Mouse (Mus musculus) CH12.LX (cell line): Measurements from ENCODE around the gene Adap1. TPM values are rescaled to one million over a fixed set of nuclear protein-coding genes. Genes with fewer than 3 reads are reported as not detected.
A peak's percentile ranks its signal among the peaks of the same experiment; 100 is the strongest.

Experiments
- DNase-seq: peaks from one replicate; pipeline ENCODE4 v3.0.0-alpha.2; 2013; ENCODE audit errors: extremely low read depth
- H3K27ac ChIP-seq: 2 replicates; pipeline ENCODE4 v1.5.1; 2012; ENCODE audit warnings: low read depth, mild to moderate bottlenecking, control low read depth, moderate library complexity; ENCODE audit not compliant: insufficient read depth
- H3K27me3 ChIP-seq: replicated peaks from 2 replicates; pipeline ENCODE3; 2012; ENCODE audit warnings: inconsistent platforms
- H3K36me3 ChIP-seq, 2 experiments: replicated peaks in 1 of 2; 2 replicates each; pipeline versions ENCODE3 to v1.6.1; 2012; ENCODE audit warnings: inconsistent platforms in 1 of 2, low read length in 1 of 2, mild to moderate bottlenecking in 1 of 2, mixed read lengths in 1 of 2, moderate library complexity in 1 of 2; ENCODE audit not compliant: control insufficient read depth in 1 of 2, insufficient read depth in 1 of 2
- H3K4me1 ChIP-seq, 2 experiments: 2 replicates each; pipeline ENCODE4 v1.6.1; 2012; ENCODE audit warnings: inconsistent platforms in 1 of 2, moderate library complexity in 1 of 2; ENCODE audit not compliant: insufficient read depth in 2 of 2, control insufficient read depth in 1 of 2
- H3K4me2 ChIP-seq: 2 replicates; pipeline ENCODE4 v1.6.1; 2012; ENCODE audit warnings: low read depth, mild to moderate bottlenecking, control low read depth; ENCODE audit not compliant: poor library complexity, insufficient read depth, severe bottlenecking
- H3K4me3 ChIP-seq, 3 experiments: fragments of 150-350 bp in 1 of 3; sonication (generic) in 1 of 3; replicated peaks in 1 of 3; 2 replicates each; pipeline versions ENCODE3 to v1.5.1; 2011 to 2012; ENCODE audit warnings: low read depth in 2 of 3, low read length in 2 of 3, mild to moderate bottlenecking in 2 of 3, moderate library complexity in 2 of 3, control low read depth in 1 of 3, improper control_type of control experiment in 1 of 3, inconsistent platforms in 1 of 3, mixed read lengths in 1 of 3; ENCODE audit not compliant: poor library complexity in 1 of 3
- H3K79me2 ChIP-seq: replicated peaks from 2 replicates; pipeline ENCODE4 v1.6.1; 2012; ENCODE audit warnings: mild to moderate bottlenecking, moderate library complexity; ENCODE audit not compliant: control insufficient read depth, poor library complexity, insufficient read depth, severe bottlenecking; ENCODE audit errors: extremely low read depth
- H3K9ac ChIP-seq: 2 replicates; pipeline ENCODE4 v1.6.1; 2012; ENCODE audit warnings: low read depth, mild to moderate bottlenecking, control low read depth, moderate library complexity; ENCODE audit not compliant: insufficient read depth
- H3K9me3 ChIP-seq: replicated peaks from 2 replicates; pipeline ENCODE3; 2012; ENCODE audit warnings: low read length, inconsistent platforms, mixed read lengths
- BHLHE40 ChIP-seq: IDR thresholded peaks from 2 replicates; pipeline ENCODE4 v1.6.1; 2011; ENCODE audit warnings: mild to moderate bottlenecking, low read depth, low read length, improper control_type of control experiment
- CHD1 ChIP-seq: IDR thresholded peaks from 2 replicates; pipeline ENCODE4 v1.6.1; 2012; ENCODE audit warnings: low read depth, low read length, improper control_type of control experiment, inconsistent platforms
- CHD2 ChIP-seq: IDR thresholded peaks from 2 replicates; pipeline ENCODE4 v1.6.1; 2011; ENCODE audit warnings: low read length, improper control_type of control experiment
- EP300 ChIP-seq: IDR thresholded peaks from 2 replicates; pipeline ENCODE4 v1.6.1; 2011; ENCODE audit warnings: low read length, improper control_type of control experiment
- GABPA ChIP-seq: IDR thresholded peaks from 2 replicates; pipeline ENCODE4 v1.6.1; 2012; ENCODE audit warnings: low read depth, low read length, improper control_type of control experiment, inconsistent platforms; ENCODE audit not compliant: insufficient replicate concordance
- HCFC1 ChIP-seq: IDR thresholded peaks from 2 replicates; pipeline ENCODE4 v1.6.1; 2012; ENCODE audit warnings: low read depth, mild to moderate bottlenecking, inconsistent platforms, low read length, improper control_type of control experiment
- IRF4 ChIP-seq: IDR thresholded peaks from 2 replicates; pipeline ENCODE4 v1.6.1; 2014; ENCODE audit warnings: low read depth, mild to moderate bottlenecking, inconsistent platforms, low read length, improper control_type of control experiment
- JUN ChIP-seq: IDR thresholded peaks from 2 replicates; pipeline ENCODE4 v1.6.1; 2011; ENCODE audit warnings: low read depth, mild to moderate bottlenecking, low read length, improper control_type of control experiment, moderate library complexity; ENCODE audit not compliant: insufficient read depth
- MAFK ChIP-seq: IDR thresholded peaks from 2 replicates; pipeline ENCODE4 v1.6.1; 2011; ENCODE audit warnings: low read length, improper control_type of control experiment; ENCODE audit not compliant: insufficient replicate concordance
- PAX5 ChIP-seq: IDR thresholded peaks from 2 replicates; pipeline ENCODE4 v1.6.1; 2012; ENCODE audit warnings: low read length, inconsistent platforms, mixed read lengths
- POLR2A ChIP-seq: IDR thresholded peaks from 2 replicates; pipeline ENCODE4 v1.6.1; 2011; ENCODE audit warnings: low read depth, mild to moderate bottlenecking, improper control_type of control experiment, low read length
- POLR2AphosphoS2 ChIP-seq: IDR thresholded peaks from 2 replicates; pipeline ENCODE4 v1.6.1; 2011; ENCODE audit warnings: low read depth, low read length, improper control_type of control experiment
- RAD21 ChIP-seq: IDR thresholded peaks from 2 replicates; pipeline ENCODE4 v1.6.1; 2011; ENCODE audit warnings: low read depth, mild to moderate bottlenecking, low read length, improper control_type of control experiment, moderate library complexity
- RCOR1 ChIP-seq: conservative IDR thresholded peaks from 2 replicates; pipeline ENCODE4 v1.6.1; 2012; ENCODE audit warnings: low read depth, mild to moderate bottlenecking, inconsistent platforms, low read length, improper control_type of control experiment
- SIN3A ChIP-seq: IDR thresholded peaks from 2 replicates; pipeline ENCODE4 v1.6.1; 2012; ENCODE audit warnings: low read length, improper control_type of control experiment, inconsistent platforms
- SMC3 ChIP-seq: IDR thresholded peaks from 2 replicates; pipeline ENCODE4 v1.6.1; 2011; ENCODE audit warnings: low read depth, low read length, improper control_type of control experiment
- TBP ChIP-seq: conservative IDR thresholded peaks from 2 replicates; pipeline ENCODE4 v1.6.1; 2011; ENCODE audit warnings: low read depth, low read length, improper control_type of control experiment
- TCF12 ChIP-seq: IDR thresholded peaks from 2 replicates; pipeline ENCODE4 v1.6.1; 2014; ENCODE audit warnings: low read depth, mild to moderate bottlenecking, inconsistent platforms, low read length, improper control_type of control experiment
- ZMIZ1 ChIP-seq: IDR thresholded peaks from 2 replicates; pipeline ENCODE4 v1.6.1; 2012; ENCODE audit warnings: low read depth, mild to moderate bottlenecking, inconsistent platforms, low read length, improper control_type of control experiment
- ZNF384 ChIP-seq: IDR thresholded peaks from 2 replicates; pipeline ENCODE4 v1.6.1; 2012; ENCODE audit warnings: low read depth, low read length, improper control_type of control experiment, inconsistent platforms
- dilution Hi-C: fragments of 300-500 bp; cut with MboI; formaldehyde crosslinking; loops from 2 replicates; pipeline ENCODE4 v1.14.3; 2020; ENCODE audit warnings: low sequenced_read_pairs; ENCODE audit not compliant: extremely low pct_unique_long_range_greater_than_20kb, extremely low pct_ligation_motif_present
- in situ Hi-C: fragments of 300-500 bp; cut with MboI; formaldehyde crosslinking; loops from 3 replicates; pipeline ENCODE4 v1.14.3; 2019; ENCODE audit warnings: low sequenced_read_pairs, low pct_ligation_motif_present, low pct_unique_long_range_greater_than_20kb, mixed read lengths
- polyA plus RNA-seq: library from polyadenylated mRNA; unstranded; fragments of >175 nt; gene quantifications from 2 replicates; pipeline ENCODE4 v1.2.1, GENCODE M21; 2012; ENCODE audit warnings: low read depth; ENCODE audit not compliant: insufficient read length
- total RNA-seq, 2 experiments: library from RNA; depleted of rRNA; stranded (reverse); fragments of 300-350 nt in 1 of 2; fragments of >200 nt in 1 of 2; gene quantifications; 2 replicates each; pipeline ENCODE4 v1.2.3; 2012 to 2014

The Adap1 gene
- total and polyA plus RNA-seq, 3 experiments = 53.9 to 73.2 (median 70.7) TPM

DNA sequence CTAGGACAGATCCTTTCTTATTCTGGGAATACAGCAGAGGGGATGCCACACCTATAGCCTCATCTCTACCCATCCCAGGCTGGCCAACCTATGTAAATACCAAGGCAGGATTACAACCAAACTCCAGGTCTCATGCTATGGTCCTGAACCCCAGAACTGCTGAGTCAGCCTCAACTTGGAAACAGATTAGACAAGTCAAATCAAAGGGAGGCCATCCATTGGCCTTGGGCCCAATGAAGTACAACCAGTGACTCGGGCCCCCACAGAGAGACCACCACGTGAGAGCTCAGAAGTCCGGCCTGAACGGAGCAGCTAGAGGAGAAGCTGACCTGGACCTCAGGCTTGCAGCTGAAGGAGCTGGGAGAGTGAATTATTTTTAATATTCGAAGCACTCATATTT is 27.7 kb downstream of the Adap1 start:
- Histone ChIP-seq H3K4me2 (peak overlapping the region; percentile 44; the same call in 1 of the 2 replicates), H3K79me2 (no peaks in the 10 kb centered on the region), H3K27me3 (no peaks in the 10 kb centered on the region), H3K4me3 (peak overlapping the region in 1 of 3 experiments; percentile 2), H3K9ac (peak overlapping the region; percentile 36), H3K36me3 (peaks cover 24 to 64% of the 10 kb centered on the region in 2 experiments), H3K9me3 (peaks cover 41% of the 10 kb centered on the region), H3K4me1 (peaks cover 47 to 89% of the 10 kb centered on the region in 2 experiments), H3K27ac (peak overlapping the region; percentile 100)
- dilution Hi-C loops (no loop called here), in situ Hi-C loops (no loop called here)
- no peak for TF ChIP-seq HCFC1
- no peak for TF ChIP-seq TCF12
- TF ChIP-seq MAFK = peak; percentile 96
- TF ChIP-seq TBP = no peak
- TF ChIP-seq CHD2 = no peak
- TF ChIP-seq POLR2AphosphoS2 = 0 out of 2 replicates have a peak, but pooled peaks have one; percentile 1
- no peak for TF ChIP-seq EP300
- TF ChIP-seq POLR2A = no peak
- no peak for TF ChIP-seq IRF4
- TF ChIP-seq SMC3 = no peak
- no peak for TF ChIP-seq GABPA
- TF ChIP-seq CHD1 = no peak
- no peak for DNase-seq

DNA sequence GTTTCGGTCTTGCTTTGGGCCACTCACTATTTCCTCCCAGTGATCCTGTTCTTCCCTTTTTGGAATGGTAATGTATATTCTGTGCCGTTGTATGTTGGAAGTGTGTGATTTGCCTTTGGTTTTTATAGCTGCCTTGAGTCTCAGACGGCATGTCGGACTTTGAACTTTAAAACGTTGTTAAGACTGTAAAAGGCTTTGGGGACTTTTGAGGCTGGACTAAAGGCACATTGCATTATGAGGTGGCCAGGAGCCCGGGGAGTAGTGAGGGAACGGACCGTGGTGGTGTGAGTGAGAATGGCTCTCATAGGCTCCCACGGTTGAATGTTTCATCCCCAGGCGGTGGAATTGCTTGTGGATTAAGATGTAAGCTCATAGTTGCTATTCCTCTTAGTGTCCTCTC is 28.3 kb downstream of the Adap1 start:
- Histone ChIP-seq H3K36me3 (peaks cover 30 to 68% of the 10 kb centered on the region in 2 experiments), H3K27ac (peak overlapping the region; percentile 100; the same call in 1 of the 2 replicates), H3K4me2 (no peak overlapping the region), H3K9me3 (peaks cover 48% of the 10 kb centered on the region), H3K27me3 (no peaks in the 10 kb centered on the region), H3K4me3 (no peak overlapping the region), H3K9ac (no peak overlapping the region), H3K4me1 (peaks cover 40 to 88% of the 10 kb centered on the region in 2 experiments), H3K79me2 (no peaks in the 10 kb centered on the region)
- DNase-seq = no peak
- in situ Hi-C loops = no loop called here
- dilution Hi-C loops = no loop called here
- TF ChIP-seq ZNF384 (no peak), SMC3 (no peak), JUN (no peak), SIN3A (no peak), BHLHE40 (no peak), MAFK (no peak), RAD21 (no peak), RCOR1 (no peak), PAX5 (no peak), HCFC1 (no peak), ZMIZ1 (no peak)
